Mouse (Mus musculus): ENCODE data around the gene Mdga1. TPM values are rescaled to one million over a fixed set of nuclear protein-coding genes. Genes with fewer than 3 reads are reported as not detected.

The Mdga1 gene
- not detected for polyA plus RNA-seq (2017; shearing (Covaris generic))

DNA sequence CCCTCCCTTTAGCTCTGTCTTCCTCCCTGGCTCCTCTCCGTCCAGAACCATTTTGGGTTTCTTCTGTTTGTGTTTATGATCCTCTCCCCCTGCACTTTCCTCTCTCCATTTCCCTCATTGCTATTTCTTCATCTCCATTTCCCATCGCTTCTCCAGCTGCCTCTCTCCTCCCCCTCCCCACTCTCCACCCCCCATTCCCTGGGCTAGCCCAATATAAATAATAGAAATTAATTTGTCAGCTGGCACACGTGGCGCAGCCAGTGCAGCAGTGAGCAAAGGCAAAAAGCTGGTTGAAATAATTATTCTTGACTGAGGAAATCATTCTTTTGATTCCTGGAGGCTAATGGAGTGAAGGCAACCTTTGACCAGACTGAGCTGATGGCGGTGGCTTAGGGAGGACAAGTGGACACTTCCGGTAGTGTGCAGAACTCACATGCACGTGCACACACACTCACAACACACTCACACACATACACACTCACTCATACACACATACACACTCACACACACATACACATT lies at the start of gene Mdga1:
Gene Mdga1, minus strand, starts transcription at position 51 of the 519 bp plus-strand sequence.

DNA sequence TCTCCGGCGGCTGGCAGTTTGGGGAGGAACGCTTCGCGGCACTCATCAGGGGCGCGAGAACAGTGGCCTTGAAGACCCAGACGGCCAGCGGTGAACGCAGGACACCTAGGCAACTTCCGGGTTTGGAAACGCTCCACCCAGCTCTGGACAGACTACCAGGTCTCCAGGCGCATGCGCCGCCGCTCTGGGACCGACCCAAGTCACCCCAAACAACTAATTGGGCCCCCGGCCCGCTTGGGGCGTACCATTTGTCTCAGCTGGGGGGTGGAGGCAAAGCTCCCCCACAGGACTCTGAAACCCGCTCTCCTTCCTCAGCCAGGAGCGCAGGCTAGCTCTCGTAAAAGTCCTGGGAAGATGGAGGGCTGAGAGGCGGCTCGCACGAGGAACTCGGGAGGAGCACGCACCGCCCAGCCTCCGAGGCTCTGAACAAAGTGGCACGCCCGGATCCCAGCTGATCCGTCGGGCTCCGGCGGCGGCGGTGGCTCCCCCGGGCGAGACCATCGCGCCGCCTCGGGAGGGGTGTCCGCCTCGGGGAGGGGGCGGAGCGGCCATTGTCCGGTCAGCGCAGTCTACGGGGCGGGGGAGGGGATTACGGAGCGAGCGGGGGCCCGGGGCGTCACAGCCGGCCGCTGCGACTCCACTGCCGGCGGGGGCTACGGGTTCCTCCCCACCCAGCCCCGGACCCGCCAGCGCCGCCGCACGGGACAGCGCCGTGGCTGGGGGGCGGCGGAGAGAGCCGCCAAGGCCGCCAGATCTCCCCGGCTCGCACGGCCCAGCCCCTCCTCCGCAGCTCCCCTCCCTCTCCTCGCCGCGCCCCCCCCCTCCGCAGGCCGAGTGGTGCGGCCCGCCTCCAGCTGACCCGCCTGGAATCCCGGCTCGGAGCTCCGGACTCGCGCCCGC lies 34.6 kb upstream of the Mdga1 start, which contains the start of gene Zfand3:
Gene Zfand3, plus strand, starts transcription at position 531 of the 900 bp plus-strand sequence.

Other genes with a start within 250 kb of the Mdga1 start
- gene Zfand3, start 34.6 kb upstream of the Mdga1 start, polyA plus RNA-seq (2017; shearing (Covaris generic)), result 21.6 TPM